Mouse (Mus musculus): ENCODE results near the gene Acvr1.

Acvr1 gene

GRCm38 (mm10) chr2:58479536-58479935, 87.4 kb downstream of the Acvr1 start:
- DNase-seq (ENCODE audit: low spot score), result no peak

- no peak for DNase-seq (ENCODE audit: low spot score)
Measured at GRCm38 (mm10) chr2:58478144-58478543, 88.8 kb downstream of the Acvr1 start.

- DNase-seq (ENCODE audit: low spot score), result peak; percentile 46
Measured at GRCm38 (mm10) chr2:58476956-58477715, 89.8 kb downstream of the Acvr1 start.

DNA sequence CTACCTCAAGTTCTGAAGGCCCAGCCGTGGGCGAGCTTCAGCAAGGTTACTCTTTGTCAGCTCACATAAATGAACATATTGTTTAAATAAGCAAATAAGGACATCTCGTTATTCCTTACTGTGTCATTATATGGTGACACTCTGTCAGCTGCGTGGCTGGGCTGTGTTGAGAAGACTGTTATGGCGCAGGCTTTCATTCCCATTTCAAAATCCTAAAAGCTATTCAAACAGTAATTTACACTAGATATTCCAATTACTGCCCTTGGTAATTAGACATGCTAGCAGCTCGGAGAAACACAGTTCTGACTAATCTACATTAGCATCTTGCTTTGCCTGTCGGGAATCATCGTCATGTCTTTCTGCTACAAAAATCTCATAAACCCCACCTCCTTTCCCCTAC, 91.4 kb downstream of the Acvr1 start:
- DNase-seq (ENCODE audit: low spot score), result no peak

DNA sequence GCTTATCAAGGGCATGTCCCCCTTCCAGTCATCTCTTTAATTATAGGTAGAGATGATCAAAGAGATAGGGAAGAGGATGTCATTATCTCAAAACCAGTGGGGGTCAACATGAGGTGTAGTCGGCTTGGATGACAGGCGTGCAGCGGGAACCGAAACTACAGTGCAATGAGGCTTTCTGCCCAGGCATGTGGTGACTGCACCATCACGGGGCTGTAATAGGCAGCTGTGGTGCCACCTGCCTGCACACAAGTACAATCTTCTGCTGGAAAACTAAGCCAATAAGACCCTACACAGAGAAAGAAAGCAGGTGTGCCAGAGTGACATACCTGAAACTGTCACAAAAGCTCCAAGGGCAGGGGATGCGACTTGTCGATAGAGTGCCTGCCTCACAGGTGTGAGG, 96.7 kb downstream of the Acvr1 start:
- DNase-seq (ENCODE audit: low spot score), result no peak

DNA sequence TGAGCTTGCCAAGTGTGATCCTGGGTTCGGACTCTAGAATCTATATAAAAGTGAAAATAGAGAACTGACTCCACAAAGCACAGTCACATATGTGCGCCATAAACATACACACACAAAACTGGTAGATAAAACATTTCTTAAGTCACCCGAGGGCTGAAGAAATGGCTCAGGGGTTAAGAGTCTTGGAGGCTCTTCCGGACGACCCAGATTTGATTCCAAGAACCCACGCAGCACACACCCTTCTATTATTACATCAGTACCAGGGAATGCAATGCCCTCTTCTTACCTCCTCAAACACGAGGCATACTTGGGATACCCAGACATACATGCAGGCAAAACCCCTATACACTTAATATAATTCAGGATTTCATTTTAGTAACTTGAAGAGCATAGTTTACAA, 97.1 kb downstream of the Acvr1 start, which contains the start of gene Gm17409:
Gm17409 (plus strand) TSS at position 301 of the 400 bp plus-strand sequence.
- no peak for DNase-seq (ENCODE audit: low spot score)

- DNase-seq (ENCODE audit: low spot score), result no peak
Measured at GRCm38 (mm10) chr2:58458820-58459371, 108.1 kb downstream of the Acvr1 start.

DNA sequence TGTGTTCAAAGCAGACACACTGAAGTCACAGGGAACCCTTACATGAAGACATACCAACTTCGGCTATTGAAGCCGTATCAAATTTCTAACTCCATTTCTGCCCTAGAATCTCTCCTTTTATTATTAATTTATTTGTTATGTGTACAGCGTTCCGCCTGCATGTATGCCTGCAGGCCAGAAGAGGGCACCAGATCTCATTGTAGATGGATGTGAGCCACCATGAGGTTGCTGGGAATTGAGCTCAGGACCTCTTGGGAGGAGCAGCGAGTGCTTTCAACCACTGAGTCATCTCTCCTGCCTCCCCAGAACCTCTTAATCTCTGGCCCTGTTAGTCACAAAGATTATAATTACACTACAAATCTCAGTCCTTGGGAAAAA, 109.5 kb downstream of the Acvr1 start:
- no peak for DNase-seq (ENCODE audit: low spot score)

- no peak for DNase-seq (ENCODE audit: low spot score)
Measured at GRCm38 (mm10) chr2:58456843-58457487, 110.0 kb downstream of the Acvr1 start.

DNA sequence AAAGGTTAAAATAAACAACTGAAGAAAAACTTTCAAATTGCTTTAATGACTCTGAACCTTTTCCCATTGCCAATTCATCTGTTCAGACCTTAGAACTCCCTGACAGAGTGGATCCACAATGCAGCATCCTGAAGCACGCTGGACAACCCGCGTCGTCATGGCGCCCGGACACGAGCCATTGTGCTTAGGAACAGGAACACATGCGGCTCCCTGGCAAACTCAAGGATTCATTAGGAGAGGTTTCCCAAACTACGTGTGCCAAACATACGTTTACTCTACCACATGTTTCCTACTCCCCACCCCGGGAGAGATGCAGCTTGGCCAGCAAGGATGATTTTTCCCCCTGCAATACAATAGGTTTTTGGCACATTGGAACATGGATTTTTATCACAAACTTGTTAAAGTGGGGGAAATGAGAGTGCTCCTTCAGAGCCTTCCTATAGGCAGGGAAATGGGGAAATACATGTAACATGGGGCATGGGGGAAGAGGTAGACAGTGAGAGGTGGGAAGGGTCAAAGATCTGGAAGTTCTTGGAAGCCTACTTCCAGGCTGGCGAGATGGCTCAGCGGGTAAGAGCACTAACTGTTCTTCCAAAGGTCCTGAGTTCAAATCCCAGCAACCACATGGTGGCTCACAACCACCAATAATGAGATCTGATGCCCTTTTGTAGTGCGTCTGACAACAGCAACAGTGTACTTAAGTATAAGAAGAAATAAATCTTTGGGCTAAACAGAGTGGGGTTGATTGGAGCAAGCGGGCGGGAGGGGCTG, 112.7 kb downstream of the Acvr1 start:
- DNase-seq (ENCODE audit: low spot score), result no peak

DNA sequence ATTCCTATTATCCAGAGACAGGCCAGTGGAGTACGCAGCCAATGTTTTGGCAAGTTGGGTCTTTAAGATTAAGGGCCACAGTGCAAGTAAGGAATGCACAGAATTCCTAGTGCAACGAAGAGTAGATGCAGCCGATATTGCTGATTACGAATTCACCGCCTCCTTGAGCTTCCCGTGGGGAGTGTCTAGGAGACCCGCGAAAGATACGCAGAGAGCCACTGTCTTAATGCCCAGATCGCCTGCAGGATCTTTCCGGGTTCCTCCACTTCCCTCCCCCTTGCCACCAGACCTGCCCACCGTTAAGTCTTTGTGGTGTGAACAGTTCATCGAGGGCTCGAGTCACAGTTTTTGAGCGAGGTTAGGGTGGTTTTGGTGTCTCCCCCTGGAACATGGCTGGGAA, 120.0 kb downstream of the Acvr1 start:
- no peak for DNase-seq (ENCODE audit: low spot score)

DNA sequence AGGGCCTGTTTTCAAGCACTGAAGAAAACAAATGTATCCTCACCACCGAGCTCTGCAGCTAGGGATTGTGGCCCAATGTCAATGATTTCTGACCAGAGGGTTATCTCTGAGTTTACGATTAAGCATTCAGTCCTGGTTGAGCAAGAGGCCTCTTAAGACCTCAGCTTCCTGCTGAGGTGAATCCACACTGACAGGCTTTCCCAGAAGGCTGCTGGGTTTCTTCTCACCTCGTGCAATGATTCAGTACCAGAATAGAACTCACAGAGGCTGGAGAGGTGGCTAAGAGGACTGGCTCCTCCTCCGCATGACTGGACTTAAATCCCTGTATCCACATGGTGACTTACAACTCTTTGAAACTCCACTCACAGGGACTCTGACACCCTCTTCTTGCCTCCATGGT, 123.8 kb downstream of the Acvr1 start:
- peak; percentile 38 for DNase-seq (ENCODE audit: low spot score)

- DNase-seq (ENCODE audit: low spot score), result no peak
Measured at GRCm38 (mm10) chr2:58436911-58437310, 130.0 kb downstream of the Acvr1 start.

DNA sequence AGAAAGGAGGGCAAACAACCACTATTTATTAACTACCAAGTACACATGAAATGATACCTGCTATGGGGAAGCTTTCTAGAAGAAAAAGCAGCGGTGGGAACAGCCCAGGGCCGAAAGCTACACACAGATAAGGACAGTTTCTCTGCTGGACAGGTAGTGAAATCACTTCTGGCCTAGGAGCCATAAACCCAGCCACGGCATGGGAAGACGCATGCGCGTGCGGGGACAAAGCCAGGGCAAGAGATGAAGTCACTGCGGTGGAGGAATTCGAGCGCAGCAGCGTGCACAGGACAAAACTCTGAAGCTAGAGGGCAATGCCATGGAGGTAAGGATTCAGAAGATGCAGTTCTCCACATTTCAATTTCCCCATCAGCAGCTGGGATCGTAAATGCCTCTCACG, 131.4 kb downstream of the Acvr1 start:
- DNase-seq (ENCODE audit: low spot score), result no peak

DNA sequence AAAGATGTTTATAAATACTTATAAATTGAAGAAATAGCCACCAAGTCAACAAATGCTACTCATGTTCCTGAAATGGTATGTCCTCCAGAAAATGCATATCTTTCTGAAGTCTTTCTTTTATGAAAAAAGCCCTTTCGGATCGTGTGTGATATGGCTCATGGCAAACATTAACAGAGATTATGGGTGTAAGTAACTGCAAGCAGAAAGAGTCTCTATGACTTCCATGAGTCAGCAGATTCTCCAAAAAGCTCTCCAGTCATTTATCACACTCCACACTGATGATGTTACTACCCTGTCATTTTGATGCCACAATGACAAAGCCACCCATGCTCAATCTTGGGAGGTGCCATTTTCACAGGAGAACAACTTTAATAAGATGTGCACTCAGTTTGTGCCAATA, 132.5 kb downstream of the Acvr1 start:
- no peak for DNase-seq (ENCODE audit: low spot score)

GRCm38 (mm10) chr2:58433317-58433716, 133.6 kb downstream of the Acvr1 start:
- no peak for DNase-seq (ENCODE audit: low spot score)

DNA sequence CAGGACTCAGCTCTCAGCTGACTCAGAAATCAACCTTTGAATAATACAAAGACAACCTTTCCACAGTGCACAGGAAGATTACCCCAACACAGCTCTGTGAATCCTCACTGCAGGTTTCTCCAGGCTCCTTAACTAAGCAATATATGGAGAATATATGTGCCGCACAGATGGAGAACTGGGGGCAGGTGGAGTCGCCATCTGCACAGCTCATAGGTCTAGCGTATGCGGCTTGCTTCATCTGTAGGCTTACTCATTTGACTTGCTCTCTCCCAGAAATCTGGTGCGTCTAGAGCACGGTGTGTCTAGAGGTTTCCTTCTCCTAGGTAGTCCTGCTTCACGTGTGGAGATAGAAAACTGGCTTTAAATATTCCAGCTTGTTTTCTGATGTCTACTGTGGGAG, 134.7 kb downstream of the Acvr1 start:
- no peak for DNase-seq (ENCODE audit: low spot score)

- DNase-seq (ENCODE audit: low spot score), result no peak
Measured at GRCm38 (mm10) chr2:58425436-58426004, 141.4 kb downstream of the Acvr1 start.

DNA sequence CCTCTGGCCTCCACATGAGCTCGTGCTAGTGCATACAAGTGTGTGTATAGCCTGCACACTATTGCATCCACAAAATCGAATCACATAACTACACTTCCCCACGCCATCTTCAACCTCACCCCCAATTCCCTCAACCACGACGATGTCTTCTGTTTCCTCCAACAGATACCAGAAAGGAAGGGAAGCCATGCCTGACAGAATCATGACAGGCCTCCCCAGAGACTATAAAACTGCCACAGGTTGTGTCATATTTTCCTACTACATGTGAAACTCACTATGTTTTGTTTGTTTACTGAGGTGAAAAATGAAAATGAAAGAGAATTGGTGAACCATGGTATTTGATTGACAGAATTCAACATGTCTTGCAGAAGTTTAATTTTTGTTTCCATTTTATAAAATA, 143.6 kb downstream of the Acvr1 start:
- DNase-seq (ENCODE audit: low spot score), result no peak

- DNase-seq (ENCODE audit: low spot score), result no peak
Measured at GRCm38 (mm10) chr2:58419571-58419970, 147.4 kb downstream of the Acvr1 start.

- no peak for DNase-seq (ENCODE audit: low spot score)
Measured at GRCm38 (mm10) chr2:58418109-58418508, 148.8 kb downstream of the Acvr1 start.

GRCm38 (mm10) chr2:58417684-58418083, 149.3 kb downstream of the Acvr1 start:
- no peak for DNase-seq (ENCODE audit: low spot score)

Measured in yolk sac, embryonic 10.5 days (tissue).